Mouse (Mus musculus): ENCODE results near the gene Cdc25b. TPM values are rescaled to one million over a fixed set of nuclear protein-coding genes. Genes with fewer than 3 reads are reported as not detected.

The Cdc25b gene
- polyA plus RNA-seq, 1 experiment: 33.1 TPM

GRCm38 (mm10) chr2:131174700-131175099, 12.0 kb upstream of the Cdc25b start:
- Histone ChIP-seq H3K4me3 (ENCODE audit: insufficient read depth, low read length) (peak overlapping the region; percentile 60), H3K4me1 (ENCODE audit: control insufficient read depth, insufficient read depth, low read length) (peaks cover 7% of the 10 kb centered on the region), H3K27ac (ENCODE audit: insufficient read depth, low read length) (no peak overlapping the region)
- TF ChIP-seq CTCF (IDR thresholded peaks at IDR 0.05; ENCODE audit: borderline replicate concordance, insufficient read depth, low read length) (no peak), POLR2A (IDR thresholded peaks at IDR 0.05; ENCODE audit: low read depth, low read length) (peak; percentile 56; the same call in 1 of the 2 replicates)

GRCm38 (mm10) chr2:131175286-131175944, 11.3 kb upstream of the Cdc25b start:
- Histone ChIP-seq H3K4me1 (ENCODE audit: control insufficient read depth, insufficient read depth, low read length) (peaks cover 7% of the 10 kb centered on the region), H3K4me3 (ENCODE audit: insufficient read depth, low read length) (no peak overlapping the region), H3K27ac (ENCODE audit: insufficient read depth, low read length) (no peak overlapping the region)
- TF ChIP-seq CTCF (IDR thresholded peaks at IDR 0.05; ENCODE audit: borderline replicate concordance, insufficient read depth, low read length) (no peak), POLR2A (IDR thresholded peaks at IDR 0.05; ENCODE audit: low read depth, low read length) (no peak)

GRCm38 (mm10) chr2:131175945-131176309, 10.8 kb upstream of the Cdc25b start:
- Histone ChIP-seq H3K27ac (ENCODE audit: insufficient read depth, low read length) (no peak overlapping the region), H3K4me3 (ENCODE audit: insufficient read depth, low read length) (no peak overlapping the region), H3K4me1 (ENCODE audit: control insufficient read depth, insufficient read depth, low read length) (peaks cover 7% of the 10 kb centered on the region)
- no peak for TF ChIP-seq POLR2A (IDR thresholded peaks at IDR 0.05; ENCODE audit: low read depth, low read length)
- TF ChIP-seq CTCF (IDR thresholded peaks at IDR 0.05; ENCODE audit: borderline replicate concordance, insufficient read depth, low read length): no peak

GRCm38 (mm10) chr2:131176491-131176890, 10.3 kb upstream of the Cdc25b start:
- TF ChIP-seq CTCF (IDR thresholded peaks at IDR 0.05; ENCODE audit: borderline replicate concordance, insufficient read depth, low read length) (no peak), POLR2A (IDR thresholded peaks at IDR 0.05; ENCODE audit: low read depth, low read length) (no peak)
- Histone ChIP-seq H3K4me1 (ENCODE audit: control insufficient read depth, insufficient read depth, low read length) (peaks cover 7% of the 10 kb centered on the region), H3K4me3 (ENCODE audit: insufficient read depth, low read length) (no peak overlapping the region), H3K27ac (ENCODE audit: insufficient read depth, low read length) (no peak overlapping the region)

- H3K4me3 ChIP-seq (ENCODE audit: insufficient read depth, low read length): peak overlapping the region; percentile 72
- H3K4me1 ChIP-seq (ENCODE audit: control insufficient read depth, insufficient read depth, low read length): peaks cover 7% of the 10 kb centered on the region
- no peak overlapping the region for H3K27ac ChIP-seq (ENCODE audit: insufficient read depth, low read length)
- no peak for TF ChIP-seq CTCF (IDR thresholded peaks at IDR 0.05; ENCODE audit: borderline replicate concordance, insufficient read depth, low read length)
- no peak for TF ChIP-seq POLR2A (IDR thresholded peaks at IDR 0.05; ENCODE audit: low read depth, low read length)
Measured at GRCm38 (mm10) chr2:131177932-131178331, 8.8 kb upstream of the Cdc25b start.

GRCm38 (mm10) chr2:131178828-131179245, 7.9 kb upstream of the Cdc25b start:
- Histone ChIP-seq H3K4me1 (ENCODE audit: control insufficient read depth, insufficient read depth, low read length) (peaks cover 7% of the 10 kb centered on the region), H3K27ac (ENCODE audit: insufficient read depth, low read length) (no peak overlapping the region), H3K4me3 (ENCODE audit: insufficient read depth, low read length) (peak overlapping the region; percentile 72)
- TF ChIP-seq POLR2A (IDR thresholded peaks at IDR 0.05; ENCODE audit: low read depth, low read length) (no peak), CTCF (IDR thresholded peaks at IDR 0.05; ENCODE audit: borderline replicate concordance, insufficient read depth, low read length) (no peak)

GRCm38 (mm10) chr2:131179246-131179886, 7.4 kb upstream of the Cdc25b start:
- H3K27ac ChIP-seq (ENCODE audit: insufficient read depth, low read length): peak overlapping the region; percentile 5; the same call in 1 of the 2 replicates
- peak overlapping the region; percentile 72 for H3K4me3 ChIP-seq (ENCODE audit: insufficient read depth, low read length)

GRCm38 (mm10) chr2:131179990-131180587, 6.7 kb upstream of the Cdc25b start, which contains the start of gene Cenpb:
Cenpb (minus strand) TSS chr2:131180067.
- peak within 1 kb of the TSS; percentile 5; the same call in 1 of the 2 replicates for H3K27ac ChIP-seq (ENCODE audit: insufficient read depth, low read length)
- peaks cover 7% of the 10 kb centered on the region for H3K4me1 ChIP-seq (ENCODE audit: control insufficient read depth, insufficient read depth, low read length)
- TF ChIP-seq CTCF (IDR thresholded peaks at IDR 0.05; ENCODE audit: borderline replicate concordance, insufficient read depth, low read length) (peak; percentile 52; the same call in 1 of the 2 replicates), POLR2A (IDR thresholded peaks at IDR 0.05; ENCODE audit: low read depth, low read length) (peak; percentile 37; the same call in 1 of the 2 replicates)
- peak within 1 kb of the TSS; percentile 72 for H3K4me3 ChIP-seq (ENCODE audit: insufficient read depth, low read length)

More at GRCm38 (mm10) chr2:131179246-131179886, 7.4 kb upstream of the Cdc25b start:
- peak; percentile 15; the same call in 1 of the 2 replicates for TF ChIP-seq POLR2A (IDR thresholded peaks at IDR 0.05; ENCODE audit: low read depth, low read length)
- TF ChIP-seq CTCF (IDR thresholded peaks at IDR 0.05; ENCODE audit: borderline replicate concordance, insufficient read depth, low read length): no peak
- H3K4me1 ChIP-seq (ENCODE audit: control insufficient read depth, insufficient read depth, low read length): peaks cover 7% of the 10 kb centered on the region

GRCm38 (mm10) chr2:131186343-131186742, 406 bp upstream of the Cdc25b start:
- peaks cover 5% of the 10 kb centered on the region; the same call in 1 of the 2 replicates for H3K4me1 ChIP-seq (ENCODE audit: control insufficient read depth, insufficient read depth, low read length)
- TF ChIP-seq POLR2A (IDR thresholded peaks at IDR 0.05; ENCODE audit: low read depth, low read length): peak; percentile 69
- no peak for TF ChIP-seq CTCF (IDR thresholded peaks at IDR 0.05; ENCODE audit: borderline replicate concordance, insufficient read depth, low read length)
- H3K27ac ChIP-seq (ENCODE audit: insufficient read depth, low read length): no peak overlapping the region
- H3K4me3 ChIP-seq (ENCODE audit: insufficient read depth, low read length): peak overlapping the region; percentile 25; the same call in 1 of the 2 replicates
